Mouse (Mus musculus) myocyte (in vitro differentiated cells): ENCODE data around the gene Prps2.

Experiments
- CEBPB ChIP-seq: IDR thresholded peaks from 2 replicates; pipeline ENCODE4 v1.6.1; 2011; ENCODE audit warnings: mild to moderate bottlenecking, moderate library complexity; ENCODE audit not compliant: poor library complexity, insufficient read depth, severe bottlenecking
- E2F4 ChIP-seq: IDR thresholded peaks from one replicate; pipeline ENCODE4 v1.6.1; 2011; ENCODE audit warnings: mild to moderate bottlenecking, control low read depth, moderate library complexity; ENCODE audit not compliant: insufficient read depth
- POLR2A ChIP-seq: IDR thresholded peaks from one replicate; pipeline ENCODE4 v1.6.1; 2011; ENCODE audit warnings: low read depth, mild to moderate bottlenecking, control low read depth, moderate library complexity; ENCODE audit not compliant: insufficient read length

- TF ChIP-seq POLR2A, result no peak
- no peak for TF ChIP-seq CEBPB
- no peak for TF ChIP-seq E2F4
Observed at GRCm38 (mm10) chrX:167346440-167346839, 36.1 kb downstream of the Prps2 start.
